Mouse (Mus musculus) cerebellum, postnatal 10 days (tissue): ENCODE data around the gene Stk11ip.

ENCODE experiments used
- DNase-seq, 2 experiments: peaks; one replicate each; pipeline ENCODE4 v3.0.0; 2021; ENCODE audit warnings: mixed read lengths in 2 of 2

Gene Stk11ip

DNA sequence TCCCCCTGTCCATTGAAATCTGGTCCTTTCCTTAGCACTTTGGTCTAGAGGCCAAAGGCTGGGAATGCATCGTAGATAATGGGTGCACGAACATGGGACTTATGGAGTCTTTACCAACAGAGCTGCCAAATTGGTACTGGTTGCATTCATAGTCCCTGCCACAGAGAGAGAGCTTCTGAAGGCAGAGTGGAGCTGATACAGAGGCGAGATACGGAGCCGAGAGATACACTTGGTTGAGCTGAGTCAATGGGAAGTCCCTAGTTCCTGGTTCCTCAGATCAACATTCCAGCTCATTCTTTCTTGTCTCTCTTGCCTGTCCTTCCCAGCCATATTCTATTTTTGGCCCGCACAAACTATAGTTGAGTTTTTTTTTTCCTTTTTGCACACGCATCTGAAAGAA is 52.4 kb downstream of the Stk11ip start:
- DNase-seq: no peak

DNA sequence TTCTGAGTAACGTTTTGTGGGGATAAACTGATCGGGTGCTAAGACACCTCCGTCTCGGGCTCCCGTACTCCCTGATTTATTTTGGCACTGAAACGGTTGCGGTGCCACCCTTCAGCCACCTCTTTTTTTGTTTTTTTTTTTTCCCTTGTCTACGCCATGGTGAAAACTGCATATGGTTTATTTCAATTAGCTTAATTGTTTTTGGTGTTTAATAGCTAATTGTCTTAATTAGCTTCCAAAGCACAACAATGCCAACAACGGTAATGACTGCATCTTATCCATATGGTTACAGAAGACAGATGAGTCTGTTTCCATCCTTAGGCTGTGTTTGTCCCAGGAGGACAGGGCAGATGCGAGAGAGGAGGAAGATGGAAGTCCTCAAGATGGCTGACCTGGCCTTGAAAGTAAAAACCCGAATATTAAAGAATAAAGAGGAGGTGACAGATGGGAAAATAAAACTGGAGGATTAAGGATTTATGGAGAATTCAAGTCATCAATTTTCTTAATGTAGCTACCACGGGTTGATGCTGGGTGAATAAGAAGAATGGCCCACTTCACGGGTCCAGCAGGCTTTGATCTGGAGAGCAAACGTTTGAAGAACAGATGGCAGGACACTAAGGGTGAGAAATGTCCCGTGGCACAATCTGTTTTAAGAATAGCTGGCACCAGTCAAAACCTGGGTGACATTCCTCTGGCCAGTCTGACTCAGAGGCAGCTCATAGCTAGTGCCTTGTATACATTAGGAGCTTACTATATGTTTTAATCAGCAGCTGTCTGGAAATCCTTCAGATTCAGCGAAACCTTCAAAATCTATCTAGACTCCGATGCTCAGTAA is 53.4 kb downstream of the Stk11ip start:
- DNase-seq: no peak

DNA sequence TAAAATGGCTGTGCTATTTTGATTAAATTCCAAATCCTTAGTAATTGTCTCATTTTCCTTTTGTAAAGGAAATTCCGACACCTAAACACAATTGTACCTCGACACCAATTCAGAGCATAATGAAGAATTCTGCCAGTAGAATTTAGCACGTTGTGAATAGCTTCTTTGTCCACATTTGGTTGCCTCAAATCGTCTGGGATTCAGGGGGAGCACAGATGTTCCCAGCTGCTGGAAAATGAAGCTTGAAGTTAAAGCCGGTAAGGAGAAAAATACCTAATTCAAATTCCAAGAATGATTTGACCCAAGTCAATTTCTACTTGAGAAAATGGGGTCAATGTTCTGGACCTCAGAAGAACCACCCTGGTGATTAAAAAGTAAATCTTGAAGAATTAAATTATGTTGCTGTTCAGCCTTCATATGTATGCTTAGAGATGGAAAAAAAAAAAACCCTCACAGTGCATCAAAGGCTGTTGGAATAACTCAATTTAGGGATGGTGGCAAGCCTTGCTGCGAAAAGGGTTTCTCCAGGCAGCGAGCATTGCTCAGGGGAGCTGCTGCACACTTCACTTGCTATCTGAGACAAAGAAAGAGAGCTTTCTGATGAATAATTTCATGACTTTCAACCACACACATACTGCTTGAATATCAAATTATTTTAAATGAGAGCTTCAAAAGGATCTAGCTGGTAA is 60.8 kb downstream of the Stk11ip start:
- DNase-seq: no peak

DNA sequence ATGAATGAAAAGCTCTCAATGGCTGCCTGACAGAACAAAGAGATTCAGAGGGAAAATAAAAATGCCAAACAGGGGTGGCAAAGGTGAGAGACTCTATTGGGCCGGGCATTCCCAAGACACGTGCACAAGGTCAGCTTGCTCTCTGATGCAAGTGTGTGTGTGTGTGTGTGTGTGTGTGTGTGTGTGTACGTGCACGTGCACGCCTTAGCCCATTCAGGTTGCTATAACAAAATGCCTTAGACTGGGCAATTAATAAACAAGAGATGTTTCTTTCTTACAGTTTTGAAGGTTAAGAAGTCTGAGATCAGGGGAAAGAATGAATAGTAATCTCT is 61.3 kb downstream of the Stk11ip start:
- no peak for DNase-seq

DNA sequence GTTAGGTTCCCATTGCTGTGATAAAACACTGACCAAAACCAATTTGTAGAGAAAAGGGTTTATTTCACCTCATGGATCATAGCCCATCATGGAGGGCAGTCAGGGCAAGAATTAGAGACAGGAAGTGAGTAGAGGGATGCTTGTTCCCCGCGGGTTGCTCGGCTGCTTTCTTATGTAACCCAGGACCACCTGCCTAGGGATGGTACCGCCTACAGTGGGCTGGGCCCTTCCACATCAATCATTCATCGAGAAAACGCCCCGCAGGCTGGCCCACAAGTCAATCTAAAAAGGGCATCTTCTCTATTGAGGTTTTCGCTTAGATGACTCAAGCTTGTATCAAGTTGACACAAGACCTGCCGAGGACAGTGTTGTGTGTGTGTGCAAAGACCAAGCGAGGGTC is 61.7 kb downstream of the Stk11ip start:
- DNase-seq: no peak

DNA sequence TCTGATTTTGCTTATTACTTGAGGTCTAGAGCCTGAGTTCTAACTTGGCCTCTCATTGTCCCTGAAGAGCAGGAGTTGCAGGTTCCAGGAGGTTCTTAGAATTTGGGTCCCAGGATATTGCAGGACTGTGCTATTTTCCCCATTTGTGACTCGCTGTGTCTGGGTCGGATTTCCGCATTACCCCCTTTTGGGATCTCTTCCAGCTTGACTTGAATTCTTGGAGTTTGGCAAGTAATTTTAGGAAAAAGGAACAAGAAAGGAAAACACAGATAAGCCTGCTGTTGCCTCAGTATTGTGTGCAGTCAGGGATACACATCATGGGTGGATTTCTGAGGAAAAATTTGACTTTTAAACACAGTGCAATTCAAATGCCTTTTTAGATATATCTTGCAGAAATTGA is 65.5 kb downstream of the Stk11ip start:
- DNase-seq: no peak
